ENCODE assay signal across 8 mouse cellular contexts in the genomic region with DNA sequence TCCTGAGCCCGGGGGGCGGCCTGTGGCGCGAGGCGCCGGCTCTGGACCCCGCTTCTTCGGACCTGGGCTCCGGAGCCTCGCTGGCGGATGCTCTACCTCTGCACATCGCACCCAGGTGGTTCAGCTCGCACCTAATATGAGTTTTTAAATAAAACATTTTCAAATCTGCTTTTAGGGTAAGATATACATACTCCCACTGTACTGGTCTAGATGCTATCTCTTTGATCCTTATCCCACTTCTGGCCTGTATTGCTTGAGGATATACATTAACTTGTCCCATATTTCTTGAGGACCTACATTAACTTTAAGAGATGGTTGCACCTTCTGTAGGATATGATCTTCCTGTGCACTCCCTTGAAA. TPM values are rescaled to one million over a fixed set of nuclear protein-coding genes. Genes with fewer than 3 reads are reported as not detected.
DNase-seq lines count a peak whose midpoint lies in the region; ATAC-seq and TF ChIP-seq lines count a peak whose summit lies in the region.

No protein-coding gene starts in this region.

- H3K9me3 ChIP-seq in embryonic facial prominence, embryonic 15.5 days (replicated peaks), result peaks cover 39% of the 10 kb centered on the region
- peaks cover 23% of the 10 kb centered on the region for H3K9me3 ChIP-seq in intestine, embryonic 16.5 days (ENCODE audit: control insufficient read depth, low read length)
- H3K9me3 ChIP-seq in neural tube, embryonic 12.5 days, result peaks cover 45% of the 10 kb centered on the region

- peaks cover 4% of the 10 kb centered on the region; the same call in 1 of the 2 replicates for H3K36me3 ChIP-seq in embryonic facial prominence, embryonic 15.5 days
- no peaks in the 10 kb centered on the region for H3K36me3 ChIP-seq in intestine, embryonic 16.5 days (ENCODE audit: control insufficient read depth, insufficient read depth, low read length)
- H3K36me3 ChIP-seq in neural tube, embryonic 12.5 days, result peaks cover 6% of the 10 kb centered on the region

- no peaks in the 10 kb centered on the region for H3K4me1 ChIP-seq in embryonic facial prominence, embryonic 15.5 days
- H3K4me1 ChIP-seq in intestine, embryonic 16.5 days (ENCODE audit: control insufficient read depth, insufficient read depth, low read length), result no peaks in the 10 kb centered on the region
- H3K4me1 ChIP-seq in neural tube, embryonic 12.5 days, result no peaks in the 10 kb centered on the region

- H3K9ac ChIP-seq in embryonic facial prominence, embryonic 15.5 days, result peak overlapping the region; percentile 15
- H3K9ac ChIP-seq in intestine, embryonic 16.5 days (ENCODE audit: low read depth, low read length), result peak overlapping the region; percentile 74
- peak overlapping the region; percentile 58 for H3K9ac ChIP-seq in neural tube, embryonic 12.5 days

- H3K27me3 ChIP-seq in embryonic facial prominence, embryonic 15.5 days, result no peaks in the 10 kb centered on the region
- H3K27me3 ChIP-seq in intestine, embryonic 16.5 days (replicated peaks; ENCODE audit: control insufficient read depth, insufficient read depth, low read length), result no peaks in the 10 kb centered on the region
- H3K27me3 ChIP-seq in neural tube, embryonic 12.5 days (replicated peaks), result no peaks in the 10 kb centered on the region

- WGBS in embryonic facial prominence, embryonic 15.5 days, result 3% methylated on average over 12 of the region's 13 CpGs
- 6% methylated on average over 9 of the region's 13 CpGs for WGBS in intestine, embryonic 16.5 days
- WGBS in neural tube, embryonic 12.5 days, result 4% methylated on average over 11 of the region's 13 CpGs

- H3K27ac ChIP-seq in layer of hippocampus, adult 2 months, result no peak overlapping the region
- no peak overlapping the region for H3K27ac ChIP-seq in embryonic facial prominence, embryonic 15.5 days (replicated peaks)
- H3K27ac ChIP-seq in intestine, embryonic 16.5 days (ENCODE audit: low read length), result no peak overlapping the region
- H3K27ac ChIP-seq in neural tube, embryonic 12.5 days, result no peak overlapping the region

- no peak for DNase-seq in layer of hippocampus, adult 2 months (ENCODE audit: low spot score in 2 of 2)
- DNase-seq in layer of hippocampus, postnatal 10 days (ENCODE audit: low spot score in 2 of 2), result no peak
- no peak for DNase-seq in spleen, postnatal 10 days (ENCODE audit: low spot score in 2 of 2)
- DNase-seq in adrenal gland, adult (ENCODE audit: inconsistent age in 2 of 2, low spot score in 1 of 2), result no peak
- no peak for DNase-seq in ovary, postnatal 10 days (ENCODE audit: low spot score)

- no peak for ATAC-seq in embryonic facial prominence, embryonic 15.5 days (ENCODE audit: insufficient number of reproducible peaks, low FRiP score, low TSS enrichment, low read depth)
- peak; percentile 14 for ATAC-seq in intestine, embryonic 16.5 days
- ATAC-seq in neural tube, embryonic 12.5 days (ENCODE audit: low FRiP score, low read depth), result no peak

- H3K4me2 ChIP-seq in embryonic facial prominence, embryonic 15.5 days (replicated peaks), result peak overlapping the region; percentile 67
- H3K4me2 ChIP-seq in intestine, embryonic 16.5 days (ENCODE audit: low read depth, low read length), result peak overlapping the region; percentile 83
- H3K4me2 ChIP-seq in neural tube, embryonic 12.5 days (replicated peaks), result peak overlapping the region; percentile 64

- H3K4me3 ChIP-seq in layer of hippocampus, adult 2 months, result peak overlapping the region; percentile 49
- H3K4me3 ChIP-seq in embryonic facial prominence, embryonic 15.5 days (replicated peaks), result peak overlapping the region; percentile 50
- peak overlapping the region; percentile 55 for H3K4me3 ChIP-seq in intestine, embryonic 16.5 days (ENCODE audit: low read length)
- peak overlapping the region; percentile 46 for H3K4me3 ChIP-seq in neural tube, embryonic 12.5 days

- no peak for TF ChIP-seq CTCF in layer of hippocampus, adult 2 months (conservative IDR thresholded peaks at IDR 0.05)

RNA-seq across cellular contexts. Expression of a gene that starts 46.3 kb away (rescaled TPM):
- not detected for total RNA-seq in layer of hippocampus, adult 2 months (2021)
- not detected for total RNA-seq in layer of hippocampus, postnatal 10 days (2021)
- polyA plus RNA-seq in embryonic facial prominence, embryonic 15.5 days (2015; fragmentation: Nextera tagmentation; extraction: Ambion mirVana), result not detected in 2 replicates
- polyA plus RNA-seq in intestine, embryonic 16.5 days (2015; fragmentation: Nextera tagmentation; extraction: Ambion mirVana), result 0.18 TPM in 1 of 2 replicates, not detected in the other
- 0.28 TPM in 1 of 2 replicates, not detected in the other for polyA plus RNA-seq in neural tube, embryonic 12.5 days (2016; fragmentation: Nextera tagmentation; extraction: Ambion mirVana)

Comparison
In these comparisons a context has a peak if more than half of its experiments do, and no peak if none do; other contexts are left out.
1. H3K9ac ChIP-seq: peak in every context shown above with its lines; median percentile 74 in intestine, embryonic 16.5 days; 58 in neural tube, embryonic 12.5 days; 15 in embryonic facial prominence, embryonic 15.5 days.